Mouse (Mus musculus) stomach, postnatal 0 days (tissue): ENCODE results near the gene Mcemp1.

ENCODE experiments used
- CTCF ChIP-seq: IDR thresholded peaks from 2 replicates; pipeline ENCODE4 v1.5.1; 2016; ENCODE audit warnings: antibody characterized with exemption, low read depth, mild to moderate bottlenecking, moderate library complexity
- EP300 ChIP-seq: optimal IDR thresholded peaks from 2 replicates; pipeline ENCODE3; 2016; ENCODE audit warnings: antibody characterized with exemption

DNA sequence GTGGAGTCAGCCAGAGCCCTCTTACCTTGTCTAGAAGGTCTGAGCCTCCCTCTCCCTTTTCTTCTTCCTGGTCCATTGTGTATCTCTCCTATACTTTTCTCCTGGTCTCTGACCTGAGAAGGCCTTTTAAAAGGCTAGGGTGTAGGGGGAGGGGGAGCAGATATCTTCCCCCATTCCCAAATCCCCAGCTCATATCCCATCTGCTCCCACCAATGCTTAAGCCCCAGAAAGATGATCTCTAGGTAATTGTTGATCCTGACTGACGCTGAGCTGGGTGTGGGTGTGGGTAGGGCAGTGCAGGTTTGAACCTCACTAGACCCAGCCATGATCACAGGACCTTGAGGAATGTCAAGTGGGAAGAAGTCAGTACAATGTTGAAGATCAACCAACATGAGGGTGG lies 40.1 kb upstream of the Mcemp1 start, which contains the start of gene Pcp2:
- TF ChIP-seq CTCF (no peak), EP300 (no peak)
